Mouse (Mus musculus) limb, embryonic 11.5 days (tissue): ENCODE data around the gene Rras2. TPM values are rescaled to one million over a fixed set of nuclear protein-coding genes. Genes with fewer than 3 reads are reported as not detected.

Experiments
- ATAC-seq: fragments of 200-750 bp; cut with Nextera tagmentation; 2 replicates; pipeline ENCODE4 v1.8.0; 2017; ENCODE audit warnings: low read depth; ENCODE audit not compliant: insufficient number of reproducible peaks, low FRiP score, low TSS enrichment
- DNase-seq: peaks from one replicate; pipeline ENCODE4 v3.0.0-alpha.2; 2015; ENCODE audit warnings: low spot score
- H3K27ac ChIP-seq: fragments of 300-500 bp; sonication (generic); replicated peaks from 2 replicates; pipeline ENCODE4 v1.5.1; 2014; ENCODE audit warnings: low read depth, mild to moderate bottlenecking, low read length
- H3K27me3 ChIP-seq: fragments of 300-500 bp; sonication (generic); 2 replicates; pipeline ENCODE4 v1.6.1; 2014; ENCODE audit warnings: mild to moderate bottlenecking, low read length, mixed read lengths; ENCODE audit not compliant: control insufficient read depth, insufficient read depth
- H3K36me3 ChIP-seq: fragments of 300-500 bp; sonication (generic); 2 replicates; pipeline ENCODE4 v1.6.1; 2014; ENCODE audit warnings: mild to moderate bottlenecking, low read length, moderate library complexity, mixed read lengths; ENCODE audit not compliant: control insufficient read depth, insufficient read depth
- H3K4me1 ChIP-seq: fragments of 300-500 bp; sonication (generic); 2 replicates; pipeline ENCODE4 v1.6.1; 2014; ENCODE audit warnings: low read length, mixed read lengths; ENCODE audit not compliant: control insufficient read depth, insufficient read depth
- H3K4me2 ChIP-seq: fragments of 300-500 bp; sonication (generic); 2 replicates; pipeline ENCODE4 v1.6.1; 2014; ENCODE audit warnings: low read depth, mild to moderate bottlenecking, moderate library complexity; ENCODE audit not compliant: severe bottlenecking
- H3K4me3 ChIP-seq: fragments of 300-500 bp; sonication (generic); 2 replicates; pipeline ENCODE4 v1.5.1; 2014; ENCODE audit warnings: low read depth, low read length
- H3K9ac ChIP-seq: fragments of 300-500 bp; sonication (generic); 2 replicates; pipeline ENCODE4 v1.6.1; 2014; ENCODE audit warnings: mild to moderate bottlenecking, low read length
- H3K9me3 ChIP-seq: fragments of 300-500 bp; sonication (generic); 2 replicates; pipeline ENCODE4 v1.6.1; 2016; ENCODE audit warnings: low read length; ENCODE audit not compliant: control insufficient read depth
- WGBS: fragments of 180-500 bp; shearing (Covaris S2); extraction: QIAGEN DNeasy Blood & Tissue Kit; methylation state at CpG from one replicate; pipeline ENCODE4 v1.1.7; 2014; 5-methylcytosine and 5-hydroxymethylcytosine counted together
- polyA plus RNA-seq: library from polyadenylated mRNA; unstranded; fragments of >200 nt; fragmentation: Nextera tagmentation; extraction: Ambion mirVana; gene quantifications from 2 replicates; pipeline ENCODE4 v1.2.1, GENCODE M21; 2014

Rras2 gene
- polyA plus RNA-seq, 1 experiment from 2014 or later = 27.0 TPM

DNA sequence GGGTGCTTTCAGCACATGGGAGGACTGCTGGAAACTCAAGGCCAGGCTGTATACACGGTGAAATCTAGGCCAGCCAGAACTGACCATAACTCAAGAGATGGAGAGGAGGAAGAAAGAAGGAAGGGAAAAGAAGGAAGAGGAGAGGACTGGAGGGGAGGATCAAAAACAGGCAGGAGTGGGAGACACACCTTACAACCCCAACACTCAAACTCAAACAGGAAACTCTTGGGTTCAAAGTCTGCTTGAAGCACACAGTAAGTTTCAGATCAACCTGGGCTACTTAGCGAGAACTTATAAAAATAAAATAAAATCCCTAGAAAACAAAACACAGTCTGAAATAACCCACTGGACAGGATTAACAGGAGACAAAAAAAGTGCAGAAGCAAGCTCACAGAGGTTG lies 71.8 kb downstream of the Rras2 start:
- Histone ChIP-seq H3K27ac (no peak overlapping the region), H3K4me3 (no peak overlapping the region), H3K4me2 (no peak overlapping the region), H3K4me1 (no peaks in the 10 kb centered on the region), H3K9ac (no peak overlapping the region), H3K36me3 (no peaks in the 10 kb centered on the region), H3K27me3 (no peaks in the 10 kb centered on the region), H3K9me3 (no peaks in the 10 kb centered on the region)
- ATAC-seq = no peak
- no peak for DNase-seq
- 91% methylated on average over 2 of the region's 2 CpGs for WGBS

DNA sequence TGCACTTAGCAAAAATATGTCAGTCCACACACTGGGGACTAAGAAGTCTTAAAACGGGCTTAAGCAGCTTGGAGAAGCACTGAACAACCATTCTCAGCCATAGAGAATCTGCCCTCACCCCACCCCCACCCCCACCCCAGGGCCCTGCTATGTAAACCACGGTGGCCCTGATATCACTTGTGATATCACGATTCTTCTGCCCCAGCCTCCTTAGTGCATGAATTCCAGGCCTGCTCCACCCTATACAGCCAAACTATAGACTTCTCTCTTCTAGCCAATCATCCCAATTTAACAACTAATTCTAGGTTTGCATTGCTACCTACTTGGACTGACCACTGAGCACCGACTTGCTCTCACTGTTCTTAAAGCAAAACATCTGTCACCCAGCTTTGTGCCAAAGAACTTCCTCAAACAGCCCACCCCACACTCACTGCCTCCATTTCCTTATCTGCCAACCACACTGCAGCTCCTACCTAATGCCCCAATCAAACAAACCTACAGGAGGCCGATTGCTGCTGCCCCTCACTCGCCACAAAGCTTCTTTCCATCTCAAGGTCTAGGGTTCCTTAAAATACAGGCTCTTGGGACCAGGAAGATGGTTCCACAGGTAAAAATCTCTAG lies 73.5 kb downstream of the Rras2 start:
- H3K4me2 ChIP-seq = no peak overlapping the region
- no peaks in the 10 kb centered on the region for H3K4me1 ChIP-seq
- no peaks in the 10 kb centered on the region for H3K27me3 ChIP-seq
- no peaks in the 10 kb centered on the region for H3K36me3 ChIP-seq
- H3K4me3 ChIP-seq = no peak overlapping the region
- no peak overlapping the region for H3K9ac ChIP-seq
- no peak overlapping the region for H3K27ac ChIP-seq
- DNase-seq = no peak
- WGBS = 76% methylated on average over 6 of the region's 6 CpGs
- no peaks in the 10 kb centered on the region for H3K9me3 ChIP-seq
- no peak for ATAC-seq

DNA sequence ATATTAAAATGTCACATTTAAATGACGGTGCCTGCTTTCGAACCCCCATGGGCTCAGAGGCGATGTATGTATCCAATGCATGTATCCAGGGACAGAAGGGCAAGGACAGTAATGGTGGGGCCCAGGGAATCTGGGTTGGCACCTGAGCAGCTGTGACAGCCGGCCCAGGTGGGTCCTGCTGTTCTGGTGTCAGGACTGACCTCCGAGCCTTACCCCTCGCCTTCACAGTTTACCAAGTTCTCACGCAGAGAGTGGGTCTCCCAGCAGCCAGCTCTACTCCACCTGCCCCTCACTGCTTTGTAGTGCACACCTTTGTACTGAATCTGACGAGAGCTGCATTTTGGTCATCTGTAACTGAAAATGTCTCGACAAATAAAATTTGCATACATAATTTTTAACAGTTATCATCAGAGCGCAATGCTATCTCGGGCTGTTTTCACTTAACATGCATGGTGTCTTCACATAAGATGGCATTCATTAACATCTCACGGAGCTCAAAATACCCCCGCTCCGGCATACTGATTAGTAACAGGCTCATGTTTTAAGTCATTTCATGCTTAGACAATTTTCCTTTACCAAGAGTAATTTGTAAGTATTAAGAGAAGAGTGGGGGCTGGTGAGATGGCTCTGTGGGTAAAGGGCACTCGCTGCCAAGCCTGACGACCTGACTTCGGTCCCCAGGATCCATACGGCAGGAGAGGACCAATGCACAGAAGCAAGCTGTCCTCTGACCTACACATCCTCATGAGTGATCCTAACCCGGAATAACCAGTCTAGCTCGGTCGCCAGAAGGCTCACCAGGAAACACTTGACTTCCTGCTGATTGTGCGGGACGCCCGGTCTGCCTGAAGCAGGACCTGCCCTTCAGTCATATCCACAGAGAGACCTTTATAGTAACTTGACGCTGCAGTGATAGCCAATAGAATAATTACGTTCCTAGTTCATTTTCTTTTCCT lies 74.3 kb downstream of the Rras2 start:
- H3K36me3 ChIP-seq = no peaks in the 10 kb centered on the region
- H3K9ac ChIP-seq = no peak overlapping the region
- DNase-seq (no peak), ATAC-seq (no peak)
- no peaks in the 10 kb centered on the region for H3K4me1 ChIP-seq
- H3K9me3 ChIP-seq = no peaks in the 10 kb centered on the region
- no peaks in the 10 kb centered on the region for H3K27me3 ChIP-seq
- WGBS = 89% methylated on average over 26 of the region's 26 CpGs
- no peak overlapping the region for H3K4me3 ChIP-seq
- no peak overlapping the region for H3K27ac ChIP-seq
- no peak overlapping the region for H3K4me2 ChIP-seq

DNA sequence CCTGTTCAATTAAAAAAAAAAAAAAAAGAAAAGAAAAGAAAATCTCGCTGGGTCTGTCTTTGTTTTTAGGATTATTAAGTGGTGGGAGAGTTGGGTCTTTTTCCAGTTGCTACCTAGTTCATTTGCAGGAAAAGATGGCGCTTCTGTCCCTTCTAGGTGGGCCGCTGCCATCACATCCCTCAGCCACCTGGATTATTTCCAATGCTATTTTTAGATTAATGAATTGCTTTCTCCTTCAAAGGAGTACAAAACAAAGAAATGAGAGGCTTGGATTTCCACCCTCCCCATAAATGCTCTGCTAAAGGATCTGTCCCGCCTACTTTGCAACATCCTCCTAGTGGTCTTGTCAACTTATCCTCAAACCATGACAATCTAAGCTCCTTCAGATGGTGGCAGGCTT lies 76.2 kb downstream of the Rras2 start:
- ATAC-seq = no peak
- no peaks in the 10 kb centered on the region for H3K4me1 ChIP-seq
- no peak overlapping the region for H3K27ac ChIP-seq
- no peaks in the 10 kb centered on the region for H3K27me3 ChIP-seq
- 93% methylated on average over 4 of the region's 4 CpGs for WGBS
- no peak for DNase-seq
- H3K9ac ChIP-seq = no peak overlapping the region
- H3K4me2 ChIP-seq = no peak overlapping the region
- no peak overlapping the region for H3K4me3 ChIP-seq
- no peaks in the 10 kb centered on the region for H3K9me3 ChIP-seq
- H3K36me3 ChIP-seq = no peaks in the 10 kb centered on the region

DNA sequence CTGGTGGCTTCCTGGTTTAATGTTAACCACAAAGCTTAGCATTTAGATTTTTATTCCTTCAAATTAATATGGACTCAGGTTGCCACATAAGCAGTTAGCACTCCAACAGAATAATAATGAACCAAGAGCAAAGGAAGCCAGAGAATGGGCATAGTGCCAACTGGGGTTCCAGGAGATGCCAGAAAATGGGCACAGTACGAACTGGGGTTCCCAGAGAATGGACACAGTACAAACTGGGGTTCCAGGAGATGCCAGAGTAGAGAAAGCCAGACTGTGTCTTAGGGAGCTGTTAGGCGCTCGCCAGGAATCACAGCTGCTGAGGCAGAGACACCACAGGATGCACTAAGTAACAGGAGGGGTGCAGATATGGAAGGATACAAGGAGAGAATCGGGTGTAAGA lies 80.3 kb downstream of the Rras2 start:
- Histone ChIP-seq H3K27ac (no peak overlapping the region), H3K4me3 (no peak overlapping the region), H3K27me3 (no peaks in the 10 kb centered on the region), H3K4me1 (no peaks in the 10 kb centered on the region), H3K4me2 (no peak overlapping the region), H3K9me3 (no peaks in the 10 kb centered on the region), H3K36me3 (no peaks in the 10 kb centered on the region), H3K9ac (no peak overlapping the region)
- no peak for ATAC-seq
- 89% methylated on average over 4 of the region's 4 CpGs for WGBS
- no peak for DNase-seq

DNA sequence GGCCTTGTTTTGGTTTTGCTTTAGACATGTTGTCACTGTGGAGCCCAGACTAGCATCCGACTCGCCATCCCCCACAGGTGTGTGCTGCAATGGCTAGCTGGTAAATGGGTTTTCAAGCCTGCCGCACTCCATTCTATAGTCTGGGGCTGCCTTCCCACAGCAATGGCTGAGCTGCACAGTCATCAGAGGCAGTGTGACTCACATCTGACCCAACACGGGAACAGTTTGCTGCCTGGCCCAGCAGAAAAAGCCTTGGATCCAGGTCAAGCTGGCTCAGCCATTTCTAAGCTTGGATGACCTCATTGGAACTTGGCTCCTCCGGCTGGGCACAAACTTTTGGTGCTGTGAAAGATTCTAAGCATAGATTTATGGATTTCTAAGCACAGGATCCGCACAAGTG lies 88.0 kb downstream of the Rras2 start:
- no peaks in the 10 kb centered on the region for H3K36me3 ChIP-seq
- ATAC-seq (no peak), DNase-seq (no peak)
- no peak overlapping the region for H3K27ac ChIP-seq
- no peak overlapping the region for H3K4me2 ChIP-seq
- no peak overlapping the region for H3K4me3 ChIP-seq
- WGBS = 90% methylated on average over 6 of the region's 6 CpGs
- no peaks in the 10 kb centered on the region for H3K27me3 ChIP-seq
- no peak overlapping the region for H3K9ac ChIP-seq
- no peaks in the 10 kb centered on the region for H3K4me1 ChIP-seq
- H3K9me3 ChIP-seq = no peaks in the 10 kb centered on the region

DNA sequence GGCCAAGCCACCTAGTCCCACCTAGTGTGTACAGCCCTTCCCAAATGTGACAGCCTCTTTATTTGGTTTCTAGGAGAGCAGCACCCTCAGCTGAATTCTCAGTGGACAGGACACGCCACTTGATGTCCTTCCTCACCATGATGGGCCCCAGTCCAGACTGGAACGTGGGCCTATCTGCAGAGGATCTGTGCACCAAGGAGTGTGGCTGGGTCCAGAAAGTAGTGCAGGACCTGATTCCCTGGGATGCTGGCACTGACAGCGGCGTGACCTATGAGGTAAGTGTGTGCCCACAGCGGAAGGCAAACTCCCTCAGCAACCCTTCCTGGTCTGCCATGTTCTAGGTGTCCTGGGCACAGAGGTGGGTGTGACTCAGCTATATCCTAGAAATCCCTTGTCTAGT lies 88.8 kb downstream of the Rras2 start:
- H3K9me3 ChIP-seq = no peaks in the 10 kb centered on the region
- no peak overlapping the region for H3K4me2 ChIP-seq
- 91% methylated on average over 5 of the region's 5 CpGs for WGBS
- no peak overlapping the region for H3K4me3 ChIP-seq
- no peaks in the 10 kb centered on the region for H3K27me3 ChIP-seq
- H3K27ac ChIP-seq = no peak overlapping the region
- no peak overlapping the region for H3K9ac ChIP-seq
- no peaks in the 10 kb centered on the region for H3K4me1 ChIP-seq
- DNase-seq (no peak), ATAC-seq (no peak)
- H3K36me3 ChIP-seq = no peaks in the 10 kb centered on the region

DNA sequence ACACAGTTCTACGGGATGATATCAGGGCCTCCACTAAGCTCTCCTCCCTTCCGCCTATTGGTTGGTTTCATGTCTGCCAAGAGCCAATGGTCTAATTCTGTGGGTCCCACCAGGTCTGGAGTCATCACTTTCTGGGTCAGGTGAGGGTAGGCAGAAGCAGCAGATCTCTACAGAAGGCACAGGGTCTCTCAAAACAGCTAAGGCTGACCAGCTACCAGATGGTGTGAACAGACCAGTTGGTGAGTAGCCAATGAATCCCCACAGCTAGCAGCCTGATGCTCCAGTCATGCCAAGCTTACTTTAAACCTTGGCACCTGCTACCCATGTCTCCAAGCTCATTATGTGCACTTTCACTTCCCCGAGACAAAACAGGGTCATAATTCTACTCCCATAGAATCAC lies 90.2 kb downstream of the Rras2 start:
- no peak overlapping the region for H3K4me2 ChIP-seq
- H3K4me1 ChIP-seq = no peaks in the 10 kb centered on the region
- no peaks in the 10 kb centered on the region for H3K9me3 ChIP-seq
- WGBS = 85% methylated on average over 3 of the region's 3 CpGs
- no peak for DNase-seq
- no peaks in the 10 kb centered on the region for H3K27me3 ChIP-seq
- no peak overlapping the region for H3K27ac ChIP-seq
- H3K36me3 ChIP-seq = no peaks in the 10 kb centered on the region
- H3K4me3 ChIP-seq = no peak overlapping the region
- no peak for ATAC-seq
- H3K9ac ChIP-seq = no peak overlapping the region
